Mouse (Mus musculus) stomach, postnatal 0 days (tissue): ENCODE results near the gene Camkv. TPM values are rescaled to one million over a fixed set of nuclear protein-coding genes. Genes with fewer than 3 reads are reported as not detected.

ENCODE experiments used
- ATAC-seq: fragments of 200-750 bp; cut with Nextera tagmentation; 2 replicates; pipeline ENCODE4 v1.8.0; 2017; ENCODE audit not compliant: low FRiP score, low TSS enrichment
- DNase-seq: peaks from one replicate; pipeline ENCODE4 v3.0.0-alpha.2; 2016; ENCODE audit warnings: low spot score
- H3K27ac ChIP-seq: fragments of 300-500 bp; sonication (generic); replicated peaks from 2 replicates; pipeline ENCODE4 v1.5.1; 2014; ENCODE audit warnings: mild to moderate bottlenecking, control low read depth
- H3K27me3 ChIP-seq: fragments of 300-500 bp; sonication (generic); 2 replicates; pipeline ENCODE4 v1.6.1; 2014; ENCODE audit warnings: low read length; ENCODE audit not compliant: control insufficient read depth, insufficient read depth
- H3K36me3 ChIP-seq: fragments of 300-500 bp; sonication (generic); 2 replicates; pipeline ENCODE4 v1.6.1; 2014; ENCODE audit warnings: low read length, mixed read lengths; ENCODE audit not compliant: control insufficient read depth, insufficient read depth
- H3K4me1 ChIP-seq: fragments of 300-500 bp; sonication (generic); replicated peaks from 2 replicates; pipeline ENCODE4 v1.6.1; 2014; ENCODE audit warnings: antibody characterized with exemption; ENCODE audit not compliant: control insufficient read depth, insufficient read depth
- H3K4me2 ChIP-seq: fragments of 300-500 bp; sonication (generic); replicated peaks from 2 replicates; pipeline ENCODE4 v1.6.1; 2014; ENCODE audit warnings: low read depth, mild to moderate bottlenecking, control low read depth, moderate library complexity
- H3K4me3 ChIP-seq: fragments of 300-500 bp; sonication (generic); 2 replicates; pipeline ENCODE4 v1.5.1; 2014; ENCODE audit warnings: low read depth, low read length, control low read depth
- H3K9ac ChIP-seq: fragments of 300-500 bp; sonication (generic); 2 replicates; pipeline ENCODE4 v1.6.1; 2014; ENCODE audit warnings: mild to moderate bottlenecking, low read length, control low read depth, mixed read lengths
- H3K9me3 ChIP-seq: fragments of 300-500 bp; sonication (generic); 2 replicates; pipeline ENCODE4 v1.6.1; 2016; ENCODE audit warnings: low read length; ENCODE audit not compliant: control insufficient read depth
- CTCF ChIP-seq: IDR thresholded peaks from 2 replicates; pipeline ENCODE4 v1.5.1; 2016; ENCODE audit warnings: antibody characterized with exemption, low read depth, mild to moderate bottlenecking, moderate library complexity
- EP300 ChIP-seq: optimal IDR thresholded peaks from 2 replicates; pipeline ENCODE3; 2016; ENCODE audit warnings: antibody characterized with exemption
- WGBS: fragments of 180-500 bp; shearing (Covaris S2); extraction: QIAGEN DNeasy Blood & Tissue Kit; methylation state at CpG from one replicate; pipeline ENCODE4 v1.1.7; 2014; 5-methylcytosine and 5-hydroxymethylcytosine counted together
- polyA plus RNA-seq: library from polyadenylated mRNA; unstranded; fragments of >200 nt; fragmentation: Nextera tagmentation; extraction: Ambion mirVana; gene quantifications from 2 replicates; pipeline ENCODE4 v1.2.1, GENCODE M21; 2015

Gene Camkv
- polyA plus RNA-seq, 1 experiment from 2014 or later: 0.62 TPM

- peak overlapping the region; percentile 74 for H3K9ac ChIP-seq
- H3K36me3 ChIP-seq: no peaks in the 10 kb centered on the region; the same call in 1 of the 2 replicates
- H3K4me3 ChIP-seq: peak overlapping the region; percentile 64
- peak overlapping the region; percentile 80 for H3K4me2 ChIP-seq
- H3K27ac ChIP-seq: peak overlapping the region; percentile 97
- no peak for DNase-seq
- H3K27me3 ChIP-seq: no peaks in the 10 kb centered on the region
- no peak for TF ChIP-seq CTCF
- no peak for TF ChIP-seq EP300
- H3K4me1 ChIP-seq: peaks cover 9% of the 10 kb centered on the region
- 37% methylated on average over 9 of the region's 9 CpGs for WGBS
- no peak for ATAC-seq
- no peaks in the 10 kb centered on the region for H3K9me3 ChIP-seq
Measured at GRCm38 (mm10) chr9:107984754-107985055, 49.2 kb downstream of the Camkv start.

DNA sequence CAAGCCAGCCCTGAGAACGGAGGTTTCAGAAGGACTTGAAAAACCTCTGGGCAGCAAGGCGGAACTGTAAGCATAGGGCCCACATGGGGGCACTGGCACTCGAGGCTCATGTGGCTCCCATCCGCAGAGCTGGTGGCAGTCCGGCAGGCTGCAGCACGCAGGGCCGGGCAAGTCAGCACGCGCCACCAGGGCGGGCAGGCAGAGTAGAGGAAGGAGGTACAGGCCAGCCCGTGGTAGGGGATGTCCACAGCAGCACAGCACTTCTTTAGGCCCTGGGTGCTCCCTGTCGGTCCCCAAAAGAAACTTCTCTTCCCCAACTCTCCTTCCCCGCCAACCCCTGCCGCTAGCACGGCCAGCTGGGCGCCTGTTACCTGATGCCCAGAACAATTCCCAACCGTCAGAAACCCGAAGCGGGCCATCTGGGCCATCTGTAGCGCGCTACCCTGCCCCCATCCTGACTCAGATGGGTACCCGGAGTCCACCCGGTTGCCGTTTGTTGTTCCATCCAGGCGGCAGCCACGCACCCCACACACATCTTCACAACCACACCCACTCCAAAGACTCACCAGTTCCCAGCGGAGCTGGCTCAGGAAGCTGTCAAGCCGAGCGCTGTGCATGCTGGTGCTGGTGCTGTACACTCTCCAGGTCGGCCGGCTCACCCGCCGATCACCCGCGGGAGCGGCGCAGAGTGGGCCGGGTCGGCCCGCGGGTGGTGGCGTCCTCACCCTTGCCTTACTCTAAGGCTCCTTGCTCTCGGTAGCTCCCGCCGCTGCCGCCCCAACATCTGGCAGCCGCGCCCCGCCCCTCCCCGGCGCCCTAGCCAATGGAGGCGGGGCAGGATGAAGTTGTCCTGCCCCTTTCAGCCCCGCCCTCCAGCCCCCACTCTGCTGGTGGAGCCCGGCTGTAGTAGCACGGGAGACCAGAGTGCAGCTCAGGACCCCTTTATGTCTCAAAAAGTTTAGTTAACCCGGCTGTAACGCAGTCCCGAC is 50.0 kb downstream of the Camkv start, which contains the start of gene Inka1:
Inka1 (minus strand) TSS at position 749 of the 989 bp plus-strand sequence.
- DNase-seq: peak; percentile 88

DNA sequence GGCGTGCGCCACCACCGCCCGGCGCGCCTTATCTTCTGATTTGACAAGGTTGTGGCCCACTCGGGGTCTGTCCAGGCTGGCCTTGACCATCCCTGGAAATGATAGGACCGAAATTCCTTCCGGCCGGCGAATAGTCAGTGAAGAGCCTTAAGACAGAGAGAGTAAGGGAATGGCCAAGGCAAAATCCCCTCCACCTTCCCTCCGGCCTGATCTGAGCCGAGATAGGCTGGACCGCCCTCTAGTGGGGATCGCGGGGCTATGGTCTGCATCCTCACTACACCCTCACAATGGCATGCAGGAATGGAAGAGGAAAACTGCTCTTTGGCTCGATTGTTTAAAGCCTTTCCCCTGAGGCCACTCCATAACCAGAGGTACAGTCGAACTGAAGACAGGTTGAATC is 50.9 kb downstream of the Camkv start:
- ATAC-seq (peak; percentile 42; the same call in 1 of the 2 replicates), DNase-seq (peak; percentile 80)
- Histone ChIP-seq H3K4me3 (peak overlapping the region; percentile 64), H3K27ac (no peak overlapping the region; the same call in 1 of the 2 replicates), H3K27me3 (no peaks in the 10 kb centered on the region), H3K9ac (no peak overlapping the region), H3K36me3 (no peaks in the 10 kb centered on the region), H3K4me1 (peaks cover 9% of the 10 kb centered on the region), H3K4me2 (peak overlapping the region; percentile 80), H3K9me3 (no peaks in the 10 kb centered on the region)
- TF ChIP-seq CTCF (peak; percentile 96), EP300 (no peak)
- WGBS: 4% methylated on average over 18 of the region's 18 CpGs

More for the DNA sequence above, 50.0 kb downstream of the Camkv start, which contains the start of gene Inka1:
- H3K4me2 ChIP-seq: peak within 1 kb of the TSS; percentile 80
- under 1% methylated on average over 57 of the region's 58 CpGs for WGBS
- peaks cover 9% of the 10 kb centered on the region for H3K4me1 ChIP-seq
- H3K9me3 ChIP-seq: no peaks in the 10 kb centered on the region
- H3K27ac ChIP-seq: peak within 1 kb of the TSS; percentile 97
- H3K27me3 ChIP-seq: no peaks in the 10 kb centered on the region
- peak; percentile 67 for ATAC-seq
- TF ChIP-seq EP300 (no peak), CTCF (peak; percentile 42)
- H3K9ac ChIP-seq: peak within 1 kb of the TSS; percentile 74
- peak within 1 kb of the TSS; percentile 64 for H3K4me3 ChIP-seq
- H3K36me3 ChIP-seq: no peaks in the 10 kb centered on the region

DNA sequence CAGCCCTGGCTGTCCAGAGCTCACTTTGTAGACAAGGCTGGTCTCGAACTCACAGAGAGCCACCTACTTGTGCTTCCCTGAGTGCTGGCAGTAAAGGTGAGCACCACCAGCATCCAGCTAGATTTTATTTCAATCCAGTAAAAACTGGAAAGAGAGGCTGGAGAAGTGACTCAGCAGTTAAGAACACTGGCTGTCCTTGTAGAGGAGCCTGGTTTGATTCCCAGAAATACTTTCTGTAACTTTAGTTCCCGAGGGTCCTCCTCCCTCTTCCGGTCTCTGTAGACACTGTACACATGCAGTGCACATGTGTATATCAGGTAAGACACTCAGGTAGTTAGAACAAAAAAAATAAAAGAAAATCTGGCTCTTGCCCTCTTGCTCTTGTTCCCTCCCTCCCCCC is 52.5 kb downstream of the Camkv start:
- Histone ChIP-seq H3K4me1 (peaks cover 4% of the 10 kb centered on the region), H3K27me3 (no peaks in the 10 kb centered on the region), H3K27ac (no peak overlapping the region), H3K4me3 (no peak overlapping the region), H3K9me3 (no peaks in the 10 kb centered on the region), H3K4me2 (no peak overlapping the region), H3K9ac (no peak overlapping the region), H3K36me3 (no peaks in the 10 kb centered on the region)
- DNase-seq (no peak), ATAC-seq (no peak)
- 68% methylated on average over 3 of the region's 3 CpGs for WGBS
- TF ChIP-seq CTCF: no peak
- TF ChIP-seq EP300: no peak

DNA sequence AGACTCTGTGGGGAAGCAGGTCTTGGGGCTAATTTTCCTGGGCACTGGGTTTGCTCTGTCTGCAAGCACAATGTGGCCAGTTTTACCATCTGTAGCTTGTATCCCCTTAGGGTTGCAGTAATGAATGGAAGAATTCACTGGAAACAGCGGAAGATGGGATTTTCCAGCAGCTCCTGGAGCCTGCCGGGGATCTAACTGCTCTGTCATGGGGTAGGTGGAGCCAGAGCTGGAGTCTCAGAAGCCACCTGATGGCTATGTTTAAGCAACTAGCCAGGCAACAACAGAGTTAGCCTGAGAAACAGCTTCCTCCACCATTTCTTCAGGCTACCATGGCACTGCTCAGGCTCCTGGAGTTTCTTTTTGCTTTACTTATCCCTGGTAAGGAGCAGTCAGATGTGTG is 56.7 kb downstream of the Camkv start, which contains the start of gene Cdhr4:
Cdhr4 (plus strand) TSS at position 301 of the 400 bp plus-strand sequence.
- H3K27ac ChIP-seq: no peak within 1 kb of the TSS
- ATAC-seq (no peak), DNase-seq (no peak)
- no peaks in the 10 kb centered on the region for H3K36me3 ChIP-seq
- H3K27me3 ChIP-seq: no peaks in the 10 kb centered on the region
- no peak within 1 kb of the TSS for H3K4me2 ChIP-seq
- H3K9ac ChIP-seq: no peak within 1 kb of the TSS
- TF ChIP-seq CTCF (no peak), EP300 (no peak)
- no peaks in the 10 kb centered on the region for H3K9me3 ChIP-seq
- 68% methylated on average over 2 of the region's 2 CpGs for WGBS
- H3K4me1 ChIP-seq: no peaks in the 10 kb centered on the region
- no peak within 1 kb of the TSS for H3K4me3 ChIP-seq

GRCm38 (mm10) chr9:107993013-107993412 is 57.5 kb downstream of the Camkv start:
- no peaks in the 10 kb centered on the region for H3K36me3 ChIP-seq
- 92% methylated on average over 11 of the region's 11 CpGs for WGBS
- no peak overlapping the region for H3K4me2 ChIP-seq
- no peak overlapping the region for H3K27ac ChIP-seq
- H3K4me1 ChIP-seq: no peaks in the 10 kb centered on the region
- H3K9me3 ChIP-seq: no peaks in the 10 kb centered on the region
- no peaks in the 10 kb centered on the region for H3K27me3 ChIP-seq
- ATAC-seq (no peak), DNase-seq (no peak)
- H3K4me3 ChIP-seq: no peak overlapping the region
- H3K9ac ChIP-seq: no peak overlapping the region
- TF ChIP-seq EP300 (no peak), CTCF (no peak)
